Mouse (Mus musculus) E14TG2a.4 (cell line): ENCODE data around the gene Mnd1.

Source experiments
- H3K27me3 ChIP-seq: 2 replicates; pipeline ENCODE4 v1.6.1; 2014; ENCODE audit warnings: low read length, control low read depth; ENCODE audit not compliant: insufficient read depth
- H3K36me3 ChIP-seq: 2 replicates; pipeline ENCODE4 v1.6.1; 2014; ENCODE audit warnings: low read length, control low read depth; ENCODE audit not compliant: insufficient read depth
- H3K4me1 ChIP-seq: replicated peaks from 2 replicates; pipeline ENCODE4 v1.6.1; 2014; ENCODE audit warnings: low read depth, low read length, control low read depth
- H3K4me3 ChIP-seq: replicated peaks from 2 replicates; pipeline ENCODE4 v1.5.1; 2014; ENCODE audit warnings: mild to moderate bottlenecking, low read length
- H3K9me3 ChIP-seq: 2 replicates; pipeline ENCODE4 v1.6.1; 2014; ENCODE audit warnings: low read length, control low read depth
- CTCF ChIP-seq: conservative IDR thresholded peaks from 2 replicates; pipeline ENCODE4 v1.5.1; 2014; ENCODE audit warnings: low read length
- NANOG ChIP-seq: IDR thresholded peaks from 2 replicates; pipeline ENCODE4 v1.6.1; 2014; ENCODE audit warnings: borderline replicate concordance, low read length, mixed read lengths
- POU5F1 ChIP-seq: IDR thresholded peaks from 2 replicates; pipeline ENCODE4 v1.6.1; 2014; ENCODE audit warnings: low read length, borderline replicate concordance

Mnd1 gene

DNA sequence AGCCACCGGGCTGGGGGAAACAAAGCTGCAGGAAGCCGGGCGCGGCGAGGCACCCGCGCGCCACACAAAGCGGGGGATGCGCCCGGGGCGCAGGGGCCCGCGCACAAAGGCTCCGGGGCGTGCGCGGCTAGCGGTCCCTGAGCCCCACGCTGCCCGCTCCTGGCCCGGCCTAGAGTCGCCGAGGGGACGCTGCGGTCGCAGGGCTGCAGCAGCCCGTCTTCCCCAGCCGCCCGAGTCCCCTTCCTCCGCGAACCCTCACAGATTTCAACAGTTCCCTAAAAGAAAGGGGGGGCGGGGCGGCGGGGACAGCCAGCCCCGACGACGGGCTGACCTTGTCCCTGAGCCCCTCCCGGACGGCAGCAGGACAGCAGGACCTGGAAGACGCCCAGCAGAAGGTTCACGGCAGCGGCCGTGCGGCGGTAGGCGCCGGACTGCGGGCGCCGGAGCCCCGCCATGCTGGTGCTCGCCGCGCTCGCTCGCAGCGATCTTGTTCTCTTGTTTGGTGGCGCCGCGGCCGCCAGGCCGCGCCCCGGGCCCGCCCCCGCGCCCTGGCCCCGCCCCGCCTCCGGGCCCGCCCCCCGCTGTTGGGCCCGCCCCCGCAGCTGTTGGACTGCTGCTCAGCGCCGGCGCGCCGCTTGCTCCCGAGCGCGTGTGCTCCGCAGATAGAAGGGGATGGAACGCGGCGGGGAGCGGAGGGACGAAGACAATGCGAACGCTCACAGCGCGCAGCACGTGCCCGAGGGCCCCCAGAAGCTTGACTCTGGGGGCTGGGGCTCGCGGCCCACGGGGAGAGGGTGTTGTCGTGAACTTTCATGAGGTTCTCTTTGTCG lies 115.7 kb downstream of the Mnd1 start, which contains the start of gene Tmem131l:
Gene Tmem131l (minus strand): TSS at position 530 of the 830 bp plus-strand sequence.
- Histone ChIP-seq H3K27me3 (peaks cover 7% of the 10 kb centered on the region), H3K4me3 (peak within 1 kb of the TSS; percentile 95)
- TF ChIP-seq POU5F1, result no peak
- peak; percentile 23; the same call in 1 of the 2 replicates for TF ChIP-seq NANOG

DNA sequence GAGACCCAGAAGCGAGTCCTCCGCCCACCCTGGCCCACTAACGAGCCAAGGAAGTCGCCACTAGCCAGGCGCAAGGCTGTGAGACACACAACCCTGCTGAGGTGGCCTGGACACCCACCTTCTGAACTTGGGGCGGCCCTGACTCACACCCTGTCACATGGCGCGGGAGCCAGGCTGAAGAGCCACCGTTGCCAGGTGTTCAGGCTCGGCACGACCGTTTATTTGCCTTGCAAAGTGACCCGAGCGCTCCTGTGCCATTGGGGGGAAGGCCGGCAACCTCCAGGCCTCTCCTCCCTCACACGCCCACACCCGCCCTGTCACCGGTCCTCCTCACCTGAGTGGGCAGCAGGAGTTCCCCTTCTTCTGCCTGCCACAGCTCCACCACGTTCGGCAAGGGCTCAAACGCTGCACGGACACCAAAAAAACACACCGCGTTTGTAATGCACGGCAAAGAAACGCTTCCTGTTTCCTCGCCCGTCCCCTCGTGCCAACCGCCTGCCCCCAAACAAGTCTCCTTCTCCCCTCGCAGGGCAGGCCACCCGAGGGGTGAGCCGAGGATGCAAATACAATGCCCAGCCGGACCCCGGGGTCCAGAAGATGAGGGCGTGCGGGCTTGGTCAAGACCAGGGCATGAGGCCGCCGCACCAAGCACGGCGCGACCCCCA lies 116.5 kb downstream of the Mnd1 start:
- Histone ChIP-seq H3K9me3 (no peaks in the 10 kb centered on the region), H3K4me1 (peaks cover 39% of the 10 kb centered on the region), H3K36me3 (peaks cover 20% of the 10 kb centered on the region), H3K27me3 (peaks cover 7% of the 10 kb centered on the region), H3K4me3 (peak overlapping the region; percentile 95)
- TF ChIP-seq POU5F1, result no peak
- no peak for TF ChIP-seq NANOG
- no peak for TF ChIP-seq CTCF

More for the DNA sequence above, 115.7 kb downstream of the Mnd1 start, which contains the start of gene Tmem131l:
- Histone ChIP-seq H3K4me1 (peaks cover 32% of the 10 kb centered on the region), H3K9me3 (no peaks in the 10 kb centered on the region), H3K36me3 (peaks cover 17% of the 10 kb centered on the region)

DNA sequence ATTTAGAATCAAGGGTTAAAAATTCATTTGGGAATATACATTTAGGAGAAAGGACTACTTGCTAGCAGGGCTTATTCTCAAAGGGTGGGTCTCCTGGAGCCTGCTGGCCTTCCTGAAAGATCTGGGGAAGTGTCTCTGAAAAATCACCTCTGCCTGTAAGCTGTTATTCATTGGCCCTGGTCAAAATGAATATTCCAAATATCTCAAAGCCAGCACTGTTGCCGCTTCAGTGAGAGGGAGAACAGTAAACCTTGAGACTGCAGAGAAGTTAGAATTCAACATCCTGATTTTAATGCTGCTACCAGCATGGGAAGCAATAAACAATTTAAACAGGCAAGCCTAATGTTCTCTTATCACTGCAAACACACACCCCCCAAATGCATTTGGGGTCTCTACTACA lies 117.5 kb downstream of the Mnd1 start:
- Histone ChIP-seq H3K36me3 (peaks cover 24% of the 10 kb centered on the region), H3K27me3 (peaks cover 7% of the 10 kb centered on the region), H3K4me1 (peaks cover 49% of the 10 kb centered on the region), H3K4me3 (peak overlapping the region; percentile 95; the same call in 1 of the 2 replicates), H3K9me3 (no peaks in the 10 kb centered on the region)
- TF ChIP-seq POU5F1 (no peak), CTCF (no peak), NANOG (no peak)
